Mouse (Mus musculus): ENCODE data around the gene Ifnar2. TPM values are rescaled to one million over a fixed set of nuclear protein-coding genes. Genes with fewer than 3 reads are reported as not detected.

The Ifnar2 gene
- polyA plus RNA-seq, 1 experiment from 2014 or later: 29.9 TPM

Other genes starting within 250 kb of the Ifnar2 start
- 20.8 and 28.1 TPM in 2 replicates for gene Olig2, start 147.3 kb upstream of the Ifnar2 start, polyA plus RNA-seq (2016; fragmentation: Nextera tagmentation; extraction: Ambion mirVana)
- gene Olig1, start 103.0 kb upstream of the Ifnar2 start, polyA plus RNA-seq (2016; fragmentation: Nextera tagmentation; extraction: Ambion mirVana): 9.9 and 11.8 TPM in 2 replicates
- gene Gm21970, start 18.9 kb downstream of the Ifnar2 start, polyA plus RNA-seq (2016; fragmentation: Nextera tagmentation; extraction: Ambion mirVana): not detected in 2 replicates
- gene Il10rb, start 33.4 kb downstream of the Ifnar2 start, polyA plus RNA-seq (2016; fragmentation: Nextera tagmentation; extraction: Ambion mirVana): 5.8 and 6.3 TPM in 2 replicates
- 54.7 and 57.7 TPM in 2 replicates for gene Ifnar1, start 112.5 kb downstream of the Ifnar2 start, polyA plus RNA-seq (2016; fragmentation: Nextera tagmentation; extraction: Ambion mirVana)
- gene Ifngr2, start 174.3 kb downstream of the Ifnar2 start, polyA plus RNA-seq (2016; fragmentation: Nextera tagmentation; extraction: Ambion mirVana): 27.9 and 31.9 TPM in 2 replicates
- gene Tmem50b, start 225.0 kb downstream of the Ifnar2 start, polyA plus RNA-seq (2016; fragmentation: Nextera tagmentation; extraction: Ambion mirVana): 38.7 and 41.2 TPM in 2 replicates
- 5.3 and 5.4 TPM in 2 replicates for gene Dnajc28, start 246.2 kb downstream of the Ifnar2 start, polyA plus RNA-seq (2016; fragmentation: Nextera tagmentation; extraction: Ambion mirVana)

All from forebrain, embryonic 12.5 days (tissue).